Mouse (Mus musculus): ENCODE measurements at regions not wholly inside any gene's neighbourhood (a gene's known extent, or its start where the extent isn't known, plus 50 kb on each side); places are given as distances from the start of the nearest gene placed in this dataset.

- DNase-seq (ENCODE audit: low spot score in 2 of 2), result no peak
These were observed 96.1 kb upstream of the Chd2 start for GRCm38 (mm10) chr7:73637810-73638125.

- DNase-seq (ENCODE audit: low spot score in 2 of 2), result no peak
These were observed 95.6 kb upstream of the Chd2 start for GRCm38 (mm10) chr7:73637101-73637809.

- DNase-seq (ENCODE audit: low spot score in 2 of 2), result no peak
These were observed 93.8 kb upstream of the Chd2 start for GRCm38 (mm10) chr7:73635422-73635821.

GRCm38 (mm10) chr7:73630790-73631189, 89.2 kb upstream of the Chd2 start:
- no peak for DNase-seq (ENCODE audit: low spot score in 2 of 2)

- DNase-seq (ENCODE audit: low spot score in 2 of 2), result no peak
These were observed 87.6 kb upstream of the Chd2 start for GRCm38 (mm10) chr7:73629182-73629581.

- peak; percentile 69 to 80 for DNase-seq (ENCODE audit: low spot score in 2 of 2)
These were observed 86.4 kb upstream of the Chd2 start for GRCm38 (mm10) chr7:73628071-73628470.

- no peak for DNase-seq (ENCODE audit: low spot score in 2 of 2)
These were observed 84.7 kb upstream of the Chd2 start for GRCm38 (mm10) chr7:73626291-73626690.

GRCm38 (mm10) chr7:73625651-73626050, 84.0 kb upstream of the Chd2 start:
- DNase-seq (ENCODE audit: low spot score in 2 of 2), result no peak

GRCm38 (mm10) chr7:73624992-73625391, 83.4 kb upstream of the Chd2 start:
- no peak for DNase-seq (ENCODE audit: low spot score in 2 of 2)

- DNase-seq (ENCODE audit: low spot score in 2 of 2), result no peak
These were observed 82.5 kb upstream of the Chd2 start for GRCm38 (mm10) chr7:73624093-73624600.

- no peak for DNase-seq (ENCODE audit: low spot score in 2 of 2)
These were observed 80.8 kb upstream of the Chd2 start for GRCm38 (mm10) chr7:73622468-73622867.

GRCm38 (mm10) chr7:73620341-73620740, 78.7 kb upstream of the Chd2 start:
- no peak for DNase-seq (ENCODE audit: low spot score in 2 of 2)

GRCm38 (mm10) chr7:73618758-73619416, 77.3 kb upstream of the Chd2 start:
- peak in 1 of 2 experiments; percentile 29 for DNase-seq (ENCODE audit: low spot score in 2 of 2)

- peak; percentile 97 for DNase-seq (ENCODE audit: low spot score in 2 of 2)
These were observed 76.5 kb upstream of the Chd2 start for GRCm38 (mm10) chr7:73617910-73618757.

- peak; percentile 46 to 69 for DNase-seq (ENCODE audit: low spot score in 2 of 2)
These were observed 75.6 kb upstream of the Chd2 start for GRCm38 (mm10) chr7:73616971-73617906.

GRCm38 (mm10) chr7:73616015-73616414, 74.4 kb upstream of the Chd2 start:
- DNase-seq (ENCODE audit: low spot score in 2 of 2), result no peak

- no peak for DNase-seq (ENCODE audit: low spot score in 2 of 2)
These were observed 73.4 kb upstream of the Chd2 start for GRCm38 (mm10) chr7:73614840-73615555.

- no peak for DNase-seq (ENCODE audit: low spot score in 2 of 2)
These were observed 72.7 kb upstream of the Chd2 start for GRCm38 (mm10) chr7:73614341-73614740.

GRCm38 (mm10) chr7:73612752-73613092, 71.1 kb upstream of the Chd2 start:
- no peak for DNase-seq (ENCODE audit: low spot score in 2 of 2)

GRCm38 (mm10) chr7:73611866-73612751, 70.5 kb upstream of the Chd2 start:
- DNase-seq (ENCODE audit: low spot score in 2 of 2), result no peak

Measured in spleen, postnatal 36 days (tissue).